In the genomic region with DNA sequence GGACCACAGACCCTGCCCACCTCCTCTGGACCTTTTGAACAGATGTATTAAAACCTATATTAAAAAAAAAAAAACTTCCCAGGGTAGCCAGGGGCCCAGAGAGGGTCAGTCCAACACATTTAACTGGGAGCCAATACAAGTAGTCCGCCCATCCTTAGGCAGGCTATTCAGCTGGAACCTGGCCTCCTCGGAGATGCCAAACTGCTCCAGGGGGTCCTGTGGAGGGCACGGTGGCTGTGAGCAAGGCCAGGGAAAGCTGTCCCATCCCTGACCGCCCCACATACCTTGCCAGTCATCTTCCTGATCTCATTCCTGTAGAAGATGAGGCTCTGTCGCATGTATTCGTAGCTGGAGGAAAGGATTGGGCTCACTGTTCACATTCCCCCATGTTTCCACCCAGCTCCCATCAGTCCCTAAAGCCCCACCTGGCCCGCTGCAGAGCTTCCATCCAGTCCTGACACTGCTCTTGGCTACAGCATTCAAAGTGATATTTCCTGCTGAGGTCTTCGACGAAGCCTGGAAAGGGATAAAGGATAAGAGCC, we compare ENCODE assay signal across 10 mouse cellular contexts. TPM values are rescaled to one million over a fixed set of nuclear protein-coding genes. Genes with fewer than 3 reads are reported as not detected.
DNase-seq lines count a peak whose midpoint lies in the region; ATAC-seq and TF ChIP-seq lines count a peak whose summit lies in the region.
"Had no signal": no experiment of that assay in that cellular context is flagged by ENCODE, and none has a peak within 500 bp of the region (broad histone marks: within the 10 kb centered on the region; RNA-seq: fewer than 3 reads in every experiment).

No protein-coding gene starts in this region.

- TF ChIP-seq EP300 in heart, adult 2 months (IDR thresholded peaks at IDR 0.05; ENCODE audit: insufficient read depth, low read depth, low read length): no peak

- ATAC-seq in heart, embryonic 15.5 days (replicated peaks; ENCODE audit: insufficient number of reproducible peaks, insufficient read depth, low FRiP score, low read depth): no peak
- ATAC-seq in hindbrain, embryonic 13.5 days (ENCODE audit: low FRiP score): no peak
- ATAC-seq in midbrain, embryonic 12.5 days (ENCODE audit: low FRiP score, low read depth): no peak
- ATAC-seq: Patski had no signal

- peaks cover 51% of the 10 kb centered on the region for H3K4me1 ChIP-seq in heart, embryonic 15.5 days (replicated peaks)
- peaks cover 9% of the 10 kb centered on the region for H3K4me1 ChIP-seq in heart, adult 2 months (ENCODE audit: control insufficient read depth, insufficient read depth, low read length)
- H3K4me1 ChIP-seq in brown adipose tissue, adult 24 weeks (ENCODE audit: control insufficient read depth, insufficient read depth, insufficient read length, low read length): peaks cover 5% of the 10 kb centered on the region; the same call in 1 of the 2 replicates
- peaks cover 44% of the 10 kb centered on the region for H3K4me1 ChIP-seq in hindbrain, embryonic 13.5 days (replicated peaks)
- H3K4me1 ChIP-seq in midbrain, embryonic 12.5 days: peaks cover 29% of the 10 kb centered on the region

- H3K36me3 ChIP-seq in heart, embryonic 15.5 days: peaks cover 42% of the 10 kb centered on the region
- H3K36me3 ChIP-seq in heart, adult 2 months (ENCODE audit: control insufficient read depth, insufficient read depth, low read length): no peaks in the 10 kb centered on the region
- H3K36me3 ChIP-seq in hindbrain, embryonic 13.5 days: peaks cover 57% of the 10 kb centered on the region
- peaks cover 58% of the 10 kb centered on the region for H3K36me3 ChIP-seq in midbrain, embryonic 12.5 days

- H3K27ac ChIP-seq in heart, embryonic 15.5 days: no peak overlapping the region; the same call in 1 of the 2 replicates
- no peak overlapping the region for H3K27ac ChIP-seq in heart, adult 2 months
- no peak overlapping the region for H3K27ac ChIP-seq in brown adipose tissue, adult 24 weeks (replicated peaks; ENCODE audit: low read depth, low read length)
- H3K27ac ChIP-seq in hindbrain, embryonic 13.5 days: no peak overlapping the region
- H3K27ac ChIP-seq in midbrain, embryonic 12.5 days (replicated peaks): no peak overlapping the region

- no peaks in the 10 kb centered on the region for H3K9me3 ChIP-seq in heart, embryonic 15.5 days (replicated peaks)
- H3K9me3 ChIP-seq in hindbrain, embryonic 13.5 days: no peaks in the 10 kb centered on the region
- H3K9me3 ChIP-seq in midbrain, embryonic 12.5 days: no peaks in the 10 kb centered on the region

- TF ChIP-seq CTCF in heart, adult 2 months (IDR thresholded peaks at IDR 0.05): no peak

- TF ChIP-seq POLR2A in heart, adult 2 months (IDR thresholded peaks at IDR 0.05; ENCODE audit: insufficient read depth, low read depth, low read length): no peak

- peaks cover 5% of the 10 kb centered on the region for H3K79me2 ChIP-seq in heart, adult 2 months (replicated peaks; ENCODE audit: control insufficient read depth, insufficient read depth, low read length)

- WGBS in heart, embryonic 15.5 days: 77% methylated on average over 9 of the region's 9 CpGs
- WGBS in heart, adult 2 months: 66% methylated on average over 9 of the region's 9 CpGs
- WGBS in hindbrain, embryonic 13.5 days: 87% methylated on average over 9 of the region's 9 CpGs
- 90% methylated on average over 9 of the region's 9 CpGs for WGBS in midbrain, embryonic 12.5 days

- intact Hi-C loops in heart, adult 2 months (cut with DNase I): loop anchor here (2.0 kb wide), 2 partner anchors 50 to 614 kb away; no protein-coding TSS in a partner anchor

- peak overlapping the region; percentile 69 for H3K4me2 ChIP-seq in heart, embryonic 15.5 days
- peak overlapping the region; percentile 93 for H3K4me2 ChIP-seq in hindbrain, embryonic 13.5 days
- H3K4me2 ChIP-seq in midbrain, embryonic 12.5 days (replicated peaks): peak overlapping the region; percentile 76

- no peak for DNase-seq in heart, adult 2 months
- DNase-seq in layer of hippocampus, postnatal 14 days (ENCODE audit: low spot score in 2 of 2): no peak
- no peak for DNase-seq in urinary bladder, adult 18-20 months (ENCODE audit: low spot score in 2 of 2)
- DNase-seq in thymus, postnatal 25 days: no peak

- no peaks in the 10 kb centered on the region for H3K27me3 ChIP-seq in heart, embryonic 15.5 days
- H3K27me3 ChIP-seq in heart, adult 2 months (ENCODE audit: control insufficient read depth, insufficient read depth, low read length): no peaks in the 10 kb centered on the region
- H3K27me3 ChIP-seq in hindbrain, embryonic 13.5 days: no peaks in the 10 kb centered on the region
- no peaks in the 10 kb centered on the region for H3K27me3 ChIP-seq in midbrain, embryonic 12.5 days
- H3K27me3 ChIP-seq: Patski had no signal

- H3K4me3 ChIP-seq in heart, embryonic 15.5 days: peak overlapping the region; percentile 77; the same call in 1 of the 2 replicates
- no peak overlapping the region for H3K4me3 ChIP-seq in heart, adult 2 months
- peak overlapping the region; percentile 90; the same call in 1 of the 2 replicates for H3K4me3 ChIP-seq in brown adipose tissue, adult 24 weeks (ENCODE audit: insufficient read depth, low read depth, low read length)
- H3K4me3 ChIP-seq in hindbrain, embryonic 13.5 days: peak overlapping the region; percentile 92
- H3K4me3 ChIP-seq in midbrain, embryonic 12.5 days: peak overlapping the region; percentile 88

- peak overlapping the region; percentile 85; the same call in 1 of the 2 replicates for H3K9ac ChIP-seq in heart, embryonic 15.5 days
- H3K9ac ChIP-seq in heart, adult 2 months (ENCODE audit: low read depth, low read length): no peak overlapping the region
- peak overlapping the region; percentile 94 for H3K9ac ChIP-seq in hindbrain, embryonic 13.5 days
- peak overlapping the region; percentile 94 for H3K9ac ChIP-seq in midbrain, embryonic 12.5 days (replicated peaks)

RNA-seq across cellular contexts. Expression of gene Sf3a2, which starts 1.6 kb away (rescaled TPM):
- polyA plus RNA-seq in heart, embryonic 15.5 days (2015; fragmentation: Nextera tagmentation; extraction: Ambion mirVana): 38.3 and 48.3 TPM in 2 replicates
- total RNA-seq in heart, adult 2 months (2021): 10 to 100 TPM; 27.3 to 30.4 TPM
- polyA plus RNA-seq in heart, adult 2 months (2012; rRNA removed): 18.4 and 19.7 TPM in 2 replicates
- 12.1 and 15.3 TPM in 2 replicates for polyA plus RNA-seq in brown adipose tissue, adult 24 weeks (2012; ENCODE audit: insufficient read depth, insufficient read length, missing spikeins)
- polyA plus RNA-seq in hindbrain, embryonic 13.5 days (2015; fragmentation: Nextera tagmentation; extraction: Ambion mirVana): 55.9 and 61.6 TPM in 2 replicates
- 68.5 and 70.8 TPM in 2 replicates for polyA plus RNA-seq in midbrain, embryonic 12.5 days (2016; fragmentation: Nextera tagmentation; extraction: Ambion mirVana)
- total RNA-seq in layer of hippocampus, postnatal 14 days (2021): 10 to 100 TPM; 41.0 to 45.9 TPM

RNA-seq across cellular contexts. Expression of gene Plekhj1, which starts 2.0 kb away (rescaled TPM):
- polyA plus RNA-seq in heart, embryonic 15.5 days (2015; fragmentation: Nextera tagmentation; extraction: Ambion mirVana): 65.2 and 83.1 TPM in 2 replicates
- total RNA-seq in heart, adult 2 months (2021): 10 to 100 TPM; 29.7 to 33.0 TPM
- polyA plus RNA-seq in heart, adult 2 months (2012; rRNA removed): 28.9 and 33.2 TPM in 2 replicates
- polyA plus RNA-seq in brown adipose tissue, adult 24 weeks (2012; ENCODE audit: insufficient read depth, insufficient read length, missing spikeins): 30.2 and 40.5 TPM in 2 replicates
- 128 and 132 TPM in 2 replicates for polyA plus RNA-seq in hindbrain, embryonic 13.5 days (2015; fragmentation: Nextera tagmentation; extraction: Ambion mirVana)
- 137 and 148 TPM in 2 replicates for polyA plus RNA-seq in midbrain, embryonic 12.5 days (2016; fragmentation: Nextera tagmentation; extraction: Ambion mirVana)
- total RNA-seq in layer of hippocampus, postnatal 14 days (2021): 10 to 100 TPM; 57.1 to 57.8 TPM

RNA-seq across cellular contexts. Expression of gene Amh, which starts 8.7 kb away (rescaled TPM):
- 0.16 and 0.19 TPM in 2 replicates for polyA plus RNA-seq in heart, embryonic 15.5 days (2015; fragmentation: Nextera tagmentation; extraction: Ambion mirVana)
- under 1 TPM; 0.18 TPM for total RNA-seq in heart, adult 2 months (2021)
- polyA plus RNA-seq in heart, adult 2 months (2012; rRNA removed): 0.15 and 0.25 TPM in 2 replicates
- not detected in 2 replicates for polyA plus RNA-seq in brown adipose tissue, adult 24 weeks (2012; ENCODE audit: insufficient read depth, insufficient read length, missing spikeins)
- polyA plus RNA-seq in hindbrain, embryonic 13.5 days (2015; fragmentation: Nextera tagmentation; extraction: Ambion mirVana): 0.22 TPM in 1 of 2 replicates, not detected in the other
- polyA plus RNA-seq in midbrain, embryonic 12.5 days (2016; fragmentation: Nextera tagmentation; extraction: Ambion mirVana): 0.10 TPM in 1 of 2 replicates, not detected in the other
- 1 to 10 TPM; 2.4 to 2.9 TPM for total RNA-seq in layer of hippocampus, postnatal 14 days (2021)

RNA-seq across cellular contexts. Expression of gene Jsrp1, which starts 16.9 kb away (rescaled TPM):
- polyA plus RNA-seq in heart, embryonic 15.5 days (2015; fragmentation: Nextera tagmentation; extraction: Ambion mirVana): 4.0 and 5.1 TPM in 2 replicates
- 1 to 10 TPM in 1 of 2 experiments, under 1 TPM in 1; 0.25 to 1.1 TPM for total RNA-seq in heart, adult 2 months (2021)
- polyA plus RNA-seq in heart, adult 2 months (2012; rRNA removed): 0.21 and 0.56 TPM in 2 replicates
- 2.4 and 4.9 TPM in 2 replicates for polyA plus RNA-seq in brown adipose tissue, adult 24 weeks (2012; ENCODE audit: insufficient read depth, insufficient read length, missing spikeins)
- 0.56 and 0.95 TPM in 2 replicates for polyA plus RNA-seq in hindbrain, embryonic 13.5 days (2015; fragmentation: Nextera tagmentation; extraction: Ambion mirVana)
- polyA plus RNA-seq in midbrain, embryonic 12.5 days (2016; fragmentation: Nextera tagmentation; extraction: Ambion mirVana): 0.38 and 0.50 TPM in 2 replicates
- 1 to 10 TPM; 2.1 to 2.6 TPM for total RNA-seq in layer of hippocampus, postnatal 14 days (2021)
- polyA plus RNA-seq: Patski; small intestine, adult 2 months had no signal

RNA-seq across cellular contexts. Expression of gene Oaz1, which starts 30.1 kb away (rescaled TPM):
- polyA plus RNA-seq in heart, embryonic 15.5 days (2015; fragmentation: Nextera tagmentation; extraction: Ambion mirVana): 1,772 and 2,077 TPM in 2 replicates
- total RNA-seq in heart, adult 2 months (2021): 100 to 1,000 TPM; 850 to 914 TPM
- 1,001 and 1,201 TPM in 2 replicates for polyA plus RNA-seq in heart, adult 2 months (2012; rRNA removed)
- polyA plus RNA-seq in brown adipose tissue, adult 24 weeks (2012; ENCODE audit: insufficient read depth, insufficient read length, missing spikeins): 447 and 892 TPM in 2 replicates
- 1,227 and 1,240 TPM in 2 replicates for polyA plus RNA-seq in hindbrain, embryonic 13.5 days (2015; fragmentation: Nextera tagmentation; extraction: Ambion mirVana)
- polyA plus RNA-seq in midbrain, embryonic 12.5 days (2016; fragmentation: Nextera tagmentation; extraction: Ambion mirVana): 1,390 and 1,564 TPM in 2 replicates
- 100 to 1,000 TPM; 429 to 450 TPM for total RNA-seq in layer of hippocampus, postnatal 14 days (2021)
